Mouse (Mus musculus) forebrain, embryonic 15.5 days (tissue): ENCODE data around the gene Etl4. TPM values are rescaled to one million over a fixed set of nuclear protein-coding genes. Genes with fewer than 3 reads are reported as not detected.
"Not testable (repeated sequence)": the region's sequence is repeated elsewhere in the genome, so short reads cannot be mapped to it uniquely, and the experiment has no call there.

Experiments
- ATAC-seq: fragments of 200-750 bp; cut with Nextera tagmentation; replicated peaks from 2 replicates; pipeline ENCODE4 v1.8.0; 2017; ENCODE audit warnings: mild to moderate bottlenecking, moderate TSS enrichment, moderate library complexity
- H3K27ac ChIP-seq: fragments of 300-500 bp; sonication (generic); replicated peaks from 2 replicates; pipeline ENCODE4 v1.5.1; 2015; ENCODE audit warnings: mild to moderate bottlenecking, inconsistent platforms
- H3K27me3 ChIP-seq: fragments of 300-500 bp; sonication (generic); 2 replicates; pipeline ENCODE4 v1.6.1; 2015; ENCODE audit warnings: inconsistent platforms
- H3K36me3 ChIP-seq: fragments of 300-500 bp; sonication (generic); 2 replicates; pipeline ENCODE4 v1.6.1; 2015; ENCODE audit warnings: mild to moderate bottlenecking, inconsistent platforms
- H3K4me1 ChIP-seq: fragments of 300-500 bp; sonication (generic); 2 replicates; pipeline ENCODE4 v1.6.1; 2015; ENCODE audit warnings: inconsistent platforms
- H3K4me2 ChIP-seq: fragments of 300-500 bp; sonication (generic); replicated peaks from 2 replicates; pipeline ENCODE4 v1.6.1; 2015; ENCODE audit warnings: mild to moderate bottlenecking, inconsistent platforms
- H3K4me3 ChIP-seq: fragments of 300-500 bp; sonication (generic); 2 replicates; pipeline ENCODE4 v1.5.1; 2015; ENCODE audit warnings: mild to moderate bottlenecking, inconsistent platforms
- H3K9ac ChIP-seq: fragments of 300-500 bp; sonication (generic); replicated peaks from 2 replicates; pipeline ENCODE4 v1.6.1; 2015; ENCODE audit warnings: mild to moderate bottlenecking, inconsistent platforms
- H3K9me3 ChIP-seq: fragments of 300-500 bp; sonication (generic); 2 replicates; pipeline ENCODE4 v1.6.1; 2016; ENCODE audit warnings: inconsistent platforms
- WGBS: fragments of 180-500 bp; shearing (Covaris S2); methylation state at CpG from one replicate; pipeline ENCODE4 v1.1.7; 2015; ENCODE audit warnings: mixed read lengths; 5-methylcytosine and 5-hydroxymethylcytosine counted together
- polyA plus RNA-seq: library from polyadenylated mRNA; unstranded; fragments of >200 nt; fragmentation: Nextera tagmentation; extraction: Ambion mirVana; gene quantifications from 2 replicates; pipeline ENCODE4 v1.2.1, GENCODE M21; 2015

Etl4 gene
- polyA plus RNA-seq, 1 experiment from 2014 or later: 15.7 TPM

GRCm38 (mm10) chr2:20176456-20177184, 267.0 kb downstream of the Etl4 start:
- not testable (repeated sequence) for H3K4me1 ChIP-seq, H3K27me3 ChIP-seq, H3K36me3 ChIP-seq, H3K9me3 ChIP-seq, H3K27ac ChIP-seq, H3K9ac ChIP-seq, H3K4me3 ChIP-seq, H3K4me2 ChIP-seq, ATAC-seq
- 74% methylated on average over 6 of the region's 6 CpGs for whole genome bisulfite sequencing

GRCm38 (mm10) chr2:20177236-20177635, 267.7 kb downstream of the Etl4 start:
- H3K27me3 ChIP-seq, H3K9me3 ChIP-seq, H3K36me3 ChIP-seq, H3K4me1 ChIP-seq, ATAC-seq, H3K4me3 ChIP-seq, H3K9ac ChIP-seq, H3K4me2 ChIP-seq, H3K27ac ChIP-seq: not testable (repeated sequence)
- WGBS: 86% methylated on average over 3 of the region's 3 CpGs

GRCm38 (mm10) chr2:20180561-20180960, 271.0 kb downstream of the Etl4 start:
- not testable (repeated sequence) for H3K9ac ChIP-seq, ATAC-seq, H3K4me3 ChIP-seq, H3K9me3 ChIP-seq, H3K4me2 ChIP-seq, H3K4me1 ChIP-seq, H3K27ac ChIP-seq, H3K27me3 ChIP-seq, H3K36me3 ChIP-seq
- WGBS: 90% methylated on average over 5 of the region's 5 CpGs

GRCm38 (mm10) chr2:20187223-20187622, 277.6 kb downstream of the Etl4 start:
- H3K4me1 ChIP-seq, H3K27me3 ChIP-seq, H3K36me3 ChIP-seq, H3K27ac ChIP-seq, H3K9ac ChIP-seq, ATAC-seq, H3K9me3 ChIP-seq, H3K4me2 ChIP-seq, H3K4me3 ChIP-seq: not testable (repeated sequence)
- 86% methylated on average over 7 of the region's 7 CpGs for WGBS

- 88% methylated on average over 7 of the region's 7 CpGs for WGBS
- Histone ChIP-seq H3K27me3 (no peaks in the 10 kb centered on the region), H3K9ac (no peak overlapping the region), H3K4me1 (no peaks in the 10 kb centered on the region), H3K27ac (no peak overlapping the region), H3K4me2 (no peak overlapping the region), H3K4me3 (no peak overlapping the region), H3K9me3 (no peaks in the 10 kb centered on the region), H3K36me3 (no peaks in the 10 kb centered on the region)
- ATAC-seq: no peak
Observed at GRCm38 (mm10) chr2:20203011-20203410, 293.4 kb downstream of the Etl4 start.

GRCm38 (mm10) chr2:20206647-20207046, 297.1 kb downstream of the Etl4 start:
- WGBS: 82% methylated on average over 1 of the region's 1 CpGs
- H3K27ac ChIP-seq: no peak overlapping the region

GRCm38 (mm10) chr2:20208683-20209194, 299.2 kb downstream of the Etl4 start:
- Histone ChIP-seq H3K27ac (no peak overlapping the region), H3K36me3 (no peaks in the 10 kb centered on the region), H3K9me3 (no peaks in the 10 kb centered on the region), H3K4me3 (no peak overlapping the region), H3K9ac (no peak overlapping the region), H3K4me1 (no peaks in the 10 kb centered on the region), H3K27me3 (no peaks in the 10 kb centered on the region), H3K4me2 (no peak overlapping the region)
- no peak for ATAC-seq
- 75% methylated on average over 3 of the region's 3 CpGs for WGBS

More at GRCm38 (mm10) chr2:20206647-20207046, 297.1 kb downstream of the Etl4 start:
- no peaks in the 10 kb centered on the region for H3K27me3 ChIP-seq
- no peak overlapping the region for H3K9ac ChIP-seq
- ATAC-seq: no peak
- no peak overlapping the region for H3K4me3 ChIP-seq
- no peaks in the 10 kb centered on the region for H3K36me3 ChIP-seq
- H3K4me2 ChIP-seq: no peak overlapping the region
- H3K9me3 ChIP-seq: no peaks in the 10 kb centered on the region
- H3K4me1 ChIP-seq: no peaks in the 10 kb centered on the region

- Histone ChIP-seq H3K4me2 (no peak overlapping the region), H3K27me3 (no peaks in the 10 kb centered on the region), H3K9me3 (no peaks in the 10 kb centered on the region), H3K4me3 (no peak overlapping the region), H3K4me1 (no peaks in the 10 kb centered on the region), H3K9ac (no peak overlapping the region), H3K36me3 (no peaks in the 10 kb centered on the region), H3K27ac (no peak overlapping the region)
- WGBS: 54% methylated on average over 4 of the region's 4 CpGs
- no peak for ATAC-seq
Observed at GRCm38 (mm10) chr2:20209359-20209758, 299.8 kb downstream of the Etl4 start.

- Histone ChIP-seq H3K36me3 (no peaks in the 10 kb centered on the region), H3K9ac (no peak overlapping the region), H3K4me1 (no peaks in the 10 kb centered on the region), H3K27ac (no peak overlapping the region), H3K4me2 (no peak overlapping the region), H3K4me3 (no peak overlapping the region), H3K9me3 (no peaks in the 10 kb centered on the region), H3K27me3 (no peaks in the 10 kb centered on the region)
- WGBS: 81% methylated on average over 2 of the region's 2 CpGs
- no peak for ATAC-seq
Observed at GRCm38 (mm10) chr2:20216275-20216674, 306.7 kb downstream of the Etl4 start.

GRCm38 (mm10) chr2:20216686-20217437, 307.3 kb downstream of the Etl4 start:
- Histone ChIP-seq H3K4me3 (no peak overlapping the region), H3K9ac (no peak overlapping the region), H3K27me3 (no peaks in the 10 kb centered on the region), H3K36me3 (no peaks in the 10 kb centered on the region), H3K4me1 (no peaks in the 10 kb centered on the region), H3K4me2 (no peak overlapping the region), H3K27ac (no peak overlapping the region), H3K9me3 (no peaks in the 10 kb centered on the region)
- 92% methylated on average over 5 of the region's 5 CpGs for WGBS
- ATAC-seq: no peak

GRCm38 (mm10) chr2:20231371-20231770, 321.8 kb downstream of the Etl4 start:
- H3K4me1 ChIP-seq: no peaks in the 10 kb centered on the region
- no peaks in the 10 kb centered on the region for H3K36me3 ChIP-seq
- ATAC-seq: no peak
- no peaks in the 10 kb centered on the region for H3K9me3 ChIP-seq
- no peak overlapping the region for H3K4me2 ChIP-seq
- 72% methylated on average over 4 of the region's 4 CpGs for WGBS
- no peak overlapping the region for H3K9ac ChIP-seq
- no peak overlapping the region for H3K27ac ChIP-seq
- no peaks in the 10 kb centered on the region for H3K27me3 ChIP-seq
- H3K4me3 ChIP-seq: no peak overlapping the region

GRCm38 (mm10) chr2:20248043-20248664, 338.6 kb downstream of the Etl4 start:
- Histone ChIP-seq H3K4me1 (peaks cover 17% of the 10 kb centered on the region), H3K4me3 (no peak overlapping the region), H3K36me3 (no peaks in the 10 kb centered on the region), H3K27me3 (no peaks in the 10 kb centered on the region), H3K9ac (no peak overlapping the region), H3K9me3 (no peaks in the 10 kb centered on the region), H3K27ac (0 out of 2 replicates have a peak overlapping the region, but pooled peaks have one; percentile 37), H3K4me2 (no peak overlapping the region)
- 0 out of 2 replicates have a peak, but pooled peaks have one; percentile 26 for ATAC-seq
- 50% methylated on average over 4 of the region's 4 CpGs for WGBS
